Mouse (Mus musculus): Measurements from ENCODE around the gene St6gal1.

St6gal1 gene

GRCm38 (mm10) chr16:23305830-23306623, 81.5 kb downstream of the St6gal1 start:
- POLR2A ChIA-PET, result no interaction called here
- CTCF ChIA-PET, result no interaction called here

GRCm38 (mm10) chr16:23307142-23307968, 82.8 kb downstream of the St6gal1 start:
- CTCF ChIA-PET, result no interaction called here
- POLR2A ChIA-PET, result interaction anchor here in 1 of 4 experiments (0.8 kb wide), 1 partner anchor 81 kb away, joined by 5 read pairs; no protein-coding TSS in a partner anchor

DNA sequence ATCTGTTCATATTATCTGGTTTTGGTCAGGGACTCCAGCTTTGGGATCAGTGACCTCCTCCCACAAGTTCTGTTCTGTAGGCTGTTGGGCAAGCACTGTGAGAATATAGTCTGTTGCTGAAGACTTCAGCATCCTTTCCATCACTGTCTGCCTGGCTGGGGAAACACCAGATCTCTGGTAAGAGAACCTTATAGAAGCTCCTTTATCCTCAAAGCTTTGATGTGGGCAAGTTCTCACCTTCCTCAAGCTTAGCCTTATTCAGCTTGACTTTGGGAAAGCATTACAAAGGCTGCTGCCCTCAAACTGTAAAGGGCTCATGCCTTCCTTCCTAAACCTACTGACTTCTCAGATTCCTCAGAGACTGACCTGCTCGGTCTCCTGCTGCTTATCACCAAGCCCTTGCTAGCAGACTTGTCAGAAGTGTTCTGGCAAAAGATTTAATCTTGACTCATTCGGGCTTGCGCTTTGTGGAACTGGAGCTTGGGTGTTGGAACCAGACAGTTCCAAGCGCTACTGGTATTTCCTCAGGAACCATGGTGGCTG, 83.5 kb downstream of the St6gal1 start:
- CTCF ChIA-PET, result no interaction called here
- POLR2A ChIA-PET, result no interaction called here

DNA sequence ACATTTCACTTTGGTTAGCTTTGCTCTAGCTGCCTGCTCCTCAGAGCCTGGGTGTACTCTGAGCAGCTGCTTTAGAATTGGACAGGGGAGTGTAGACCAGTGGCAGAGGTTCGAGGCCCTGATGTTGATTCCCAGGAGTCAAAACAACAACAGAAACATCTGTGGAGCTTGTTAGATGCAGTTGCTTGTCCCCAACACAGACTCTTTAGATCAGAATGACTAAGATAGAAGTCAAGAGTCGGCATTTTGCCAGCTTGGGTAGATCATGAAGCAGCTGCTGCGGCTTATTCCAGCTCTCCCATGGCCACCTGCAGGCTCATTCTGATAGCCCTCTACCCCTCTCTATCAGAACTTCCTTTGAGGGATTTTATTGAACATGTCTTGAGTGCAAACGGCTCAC, 84.5 kb downstream of the St6gal1 start:
- POLR2A ChIA-PET, result no interaction called here
- CTCF ChIA-PET, result no interaction called here

DNA sequence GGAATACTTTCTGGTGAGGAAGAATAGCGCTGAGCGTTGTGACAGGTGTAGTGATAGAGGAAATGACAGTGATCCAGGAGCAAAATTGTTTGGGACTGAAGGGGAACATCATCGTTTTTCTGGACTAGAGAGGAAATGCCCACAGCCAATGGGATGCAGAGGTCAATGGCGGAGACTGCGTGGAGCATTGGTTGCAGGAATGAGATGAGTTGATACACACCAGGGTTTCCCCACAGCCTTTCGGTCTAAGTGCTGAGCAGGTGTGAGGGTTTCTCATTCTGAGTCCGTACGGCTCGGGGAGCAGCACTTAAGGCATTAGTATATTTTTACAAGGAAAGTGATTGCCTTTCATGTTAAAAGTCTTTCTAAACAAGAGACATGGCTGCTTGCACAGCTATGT, 88.1 kb downstream of the St6gal1 start:
- POLR2A ChIA-PET, result no interaction called here

DNA sequence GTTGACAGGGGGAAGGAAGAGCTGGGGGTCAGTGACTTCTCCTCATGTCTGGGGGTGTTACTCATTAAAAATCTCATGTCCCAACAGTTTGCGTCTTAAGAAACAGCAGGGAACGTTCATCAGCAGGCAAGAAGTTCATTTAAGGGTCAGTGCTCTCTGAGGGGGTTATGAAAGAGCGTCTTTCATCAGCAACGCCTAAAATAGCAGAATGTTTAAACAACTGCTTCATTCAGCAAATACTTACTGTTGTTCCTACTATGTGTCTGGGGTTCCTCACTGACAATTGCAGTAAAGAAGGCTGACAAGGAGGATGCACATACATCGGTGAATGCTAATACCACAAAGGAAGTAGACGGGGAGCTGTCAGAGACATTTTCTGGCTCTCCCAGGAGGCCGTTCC, 90.2 kb downstream of the St6gal1 start:
- ChIA-PET POLR2A (no interaction called here), CTCF (no interaction called here)

More for the DNA sequence above, 88.1 kb downstream of the St6gal1 start:
- CTCF ChIA-PET, result no interaction called here

GRCm38 (mm10) chr16:23317411-23318047, 93.0 kb downstream of the St6gal1 start:
- CTCF ChIA-PET, result interaction anchor here in 1 of 4 experiments (0.5 kb wide), 1 partner anchor 37 kb away, joined by 4 read pairs; no protein-coding TSS in a partner anchor
- POLR2A ChIA-PET, result interaction anchor here in 1 of 4 experiments (0.6 to 0.8 kb wide), 3 partner anchors 23 to 941 kb away, joined by 3 read pairs; no protein-coding TSS in a partner anchor

GRCm38 (mm10) chr16:23320025-23320424, 95.5 kb downstream of the St6gal1 start:
- POLR2A ChIA-PET, result no interaction called here
- CTCF ChIA-PET, result no interaction called here

DNA sequence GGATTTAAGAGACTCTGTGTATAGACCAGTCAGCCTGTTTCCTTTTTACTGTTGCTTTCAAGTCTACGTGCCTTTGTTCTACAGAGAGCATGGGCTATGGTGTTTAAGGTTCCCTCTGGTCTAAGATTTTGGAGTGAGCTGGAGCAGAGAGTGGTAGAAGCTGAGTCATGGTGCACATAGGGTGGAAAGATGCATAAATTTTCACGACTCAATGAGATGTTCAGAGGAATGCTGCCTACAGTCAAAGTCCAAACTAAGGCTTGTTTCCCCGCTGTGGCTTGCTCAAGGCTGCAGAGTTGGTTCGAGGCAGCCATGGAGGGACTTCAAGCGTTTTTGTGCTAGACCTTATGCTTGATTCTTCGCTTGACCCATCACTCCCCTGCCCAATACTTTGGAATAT, 96.0 kb downstream of the St6gal1 start:
- ChIA-PET CTCF (no interaction called here), POLR2A (no interaction called here)

DNA sequence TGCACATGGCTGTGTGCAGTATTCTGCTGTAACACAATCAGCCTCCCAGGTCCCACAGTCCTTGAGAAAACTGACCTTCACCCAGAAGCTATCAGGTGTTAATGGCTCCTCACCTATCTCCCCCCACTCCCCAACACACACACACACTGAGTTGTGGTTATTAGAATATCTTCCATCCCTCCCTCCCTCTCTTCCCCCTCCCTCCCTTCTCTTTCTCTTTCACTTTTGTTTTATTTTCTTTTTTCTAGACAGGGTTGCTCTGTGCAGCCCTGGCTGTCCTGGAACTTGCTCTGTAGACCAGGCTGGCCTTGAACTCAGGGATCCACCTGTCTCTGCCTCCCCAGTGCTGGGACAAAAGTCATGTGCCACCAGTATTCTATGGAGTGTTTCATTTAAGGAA, 97.9 kb downstream of the St6gal1 start:
- ChIA-PET POLR2A (no interaction called here), CTCF (interaction anchor here in 1 of 4 experiments (0.7 kb wide), 1 partner anchor 134 kb away, joined by 3 read pairs; no protein-coding TSS in a partner anchor)

GRCm38 (mm10) chr16:23323915-23324314, 99.4 kb downstream of the St6gal1 start:
- POLR2A ChIA-PET, result no interaction called here
- CTCF ChIA-PET, result no interaction called here

GRCm38 (mm10) chr16:23324867-23325650, 100.5 kb downstream of the St6gal1 start:
- CTCF ChIA-PET, result interaction anchor here in 1 of 4 experiments (0.6 kb wide), 2 partner anchors 157 to 1714 kb away, joined by 3 to 5 read pairs; no protein-coding TSS in a partner anchor
- POLR2A ChIA-PET, result no interaction called here

DNA sequence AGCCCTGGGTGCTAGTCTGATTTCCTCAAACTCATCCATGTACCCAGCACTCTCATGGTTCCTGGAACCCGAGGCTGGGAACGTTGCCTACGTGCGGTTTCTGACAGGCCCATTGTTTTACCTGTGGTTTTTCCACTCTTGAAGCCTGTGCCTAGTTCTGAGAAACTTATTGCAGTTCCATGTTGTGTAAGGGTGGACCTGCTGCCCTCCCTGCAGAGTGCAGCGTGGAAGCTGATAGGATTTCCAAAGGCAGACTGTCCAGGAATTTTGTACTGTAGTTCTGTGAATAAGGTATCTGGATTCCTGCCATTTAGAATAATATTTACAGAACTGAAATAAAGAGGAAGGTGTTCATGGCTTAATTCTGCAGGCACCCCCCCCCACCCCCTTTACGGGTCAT, 102.1 kb downstream of the St6gal1 start:
- ChIA-PET POLR2A (interaction anchor here in 1 of 4 experiments (0.6 kb wide), 1 partner anchor 13 kb away, joined by 3 read pairs; no protein-coding TSS in a partner anchor), CTCF (interaction anchor here in 1 of 4 experiments (0.5 kb wide), 1 partner anchor 14 kb away, joined by 10 read pairs; no protein-coding TSS in a partner anchor)

GRCm38 (mm10) chr16:23327266-23327665, 102.7 kb downstream of the St6gal1 start:
- ChIA-PET POLR2A (no interaction called here), CTCF (no interaction called here)

- ChIA-PET POLR2A (no interaction called here), CTCF (no interaction called here)
Measured at GRCm38 (mm10) chr16:23328201-23328600, 103.7 kb downstream of the St6gal1 start.

DNA sequence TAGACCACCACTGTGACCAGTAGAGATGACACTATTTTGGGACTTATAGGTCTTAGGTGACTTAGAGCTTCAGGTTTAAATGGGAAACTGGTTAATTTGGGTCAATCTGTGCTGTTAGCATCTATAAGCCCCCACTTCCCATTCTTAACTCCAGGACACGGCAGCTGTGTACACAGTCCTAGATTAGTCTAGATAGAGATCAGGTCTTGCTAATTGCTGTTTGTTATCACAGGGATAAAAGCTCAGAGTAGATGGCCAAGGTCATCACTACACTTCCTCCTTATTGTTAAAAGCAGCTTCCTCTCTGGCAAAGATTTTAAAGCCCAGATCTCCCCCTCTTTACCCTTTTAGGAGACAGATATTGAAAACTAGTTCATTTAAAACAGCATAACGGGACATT, 107.6 kb downstream of the St6gal1 start:
- ChIA-PET CTCF (no interaction called here), POLR2A (interaction anchor here in 1 of 4 experiments (0.6 kb wide), 1 partner anchor 47 kb away, joined by 3 read pairs; no protein-coding TSS in a partner anchor)

DNA sequence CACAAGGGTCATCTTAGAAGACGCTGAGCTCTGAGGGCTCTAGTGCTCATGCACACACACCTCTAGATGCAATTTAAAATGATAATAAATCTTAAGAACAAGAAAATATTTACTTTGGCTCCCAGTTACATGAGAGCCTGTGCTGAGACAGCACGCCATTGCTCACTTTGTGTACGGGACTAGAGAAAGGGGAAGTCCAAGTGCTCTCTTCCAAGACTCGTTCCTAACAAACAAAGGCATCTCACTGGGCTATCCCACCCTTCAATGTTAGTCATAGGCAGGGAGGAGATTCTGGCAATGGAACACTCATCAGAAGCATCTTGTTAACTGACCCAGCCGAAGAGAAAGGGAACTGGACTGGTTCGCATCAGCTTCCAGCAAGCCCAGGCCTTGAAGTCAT, 108.1 kb downstream of the St6gal1 start:
- ChIA-PET CTCF (no interaction called here), POLR2A (interaction anchor here in 1 of 4 experiments (0.6 kb wide), 1 partner anchor 47 kb away, joined by 3 read pairs; no protein-coding TSS in a partner anchor)

DNA sequence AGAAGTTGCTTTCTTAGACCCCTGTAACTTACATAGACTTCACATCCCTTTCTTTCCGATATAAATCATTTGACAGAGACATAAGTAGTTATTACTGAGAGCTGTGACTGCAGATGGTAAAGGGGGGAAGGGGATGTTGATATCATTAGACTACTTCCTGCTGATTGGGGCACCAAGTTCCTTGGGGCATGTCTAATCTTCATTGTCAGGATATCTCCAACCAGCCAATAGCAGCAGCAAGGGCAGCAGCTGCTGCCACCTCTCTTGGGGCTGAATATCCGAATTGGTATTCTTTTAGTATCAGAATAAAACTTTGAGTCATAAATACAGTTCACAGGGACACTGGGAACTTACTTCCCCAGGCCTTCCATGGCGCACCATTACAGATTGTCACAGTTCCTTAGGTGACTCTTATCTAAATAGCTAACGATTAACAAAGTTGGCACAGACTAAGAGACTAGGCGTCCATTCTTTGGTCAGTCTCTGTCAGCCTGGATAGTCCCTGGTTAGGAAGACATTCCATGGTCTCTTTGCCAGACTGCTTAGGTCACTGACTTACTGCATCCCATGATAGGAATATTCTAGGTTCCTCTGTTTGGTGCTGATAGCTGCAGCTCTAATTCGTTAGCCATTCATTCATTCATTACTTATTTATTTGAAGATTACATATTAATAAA, 109.5 kb downstream of the St6gal1 start:
- ChIA-PET POLR2A (no interaction called here), CTCF (no interaction called here)

Data from embryonic stem cell, embryonic (primary cell).